Mouse (Mus musculus) CH12.LX (cell line): ENCODE results near the gene Gm12185. TPM values are rescaled to one million over a fixed set of nuclear protein-coding genes. Genes with fewer than 3 reads are reported as not detected.

ENCODE experiments used
- DNase-seq: peaks from one replicate; pipeline ENCODE4 v3.0.0-alpha.2; 2013; ENCODE audit errors: extremely low read depth
- H3K27ac ChIP-seq: 2 replicates; pipeline ENCODE4 v1.5.1; 2012; ENCODE audit warnings: low read depth, mild to moderate bottlenecking, control low read depth, moderate library complexity; ENCODE audit not compliant: insufficient read depth
- H3K27me3 ChIP-seq: replicated peaks from 2 replicates; pipeline ENCODE3; 2012; ENCODE audit warnings: inconsistent platforms
- H3K36me3 ChIP-seq, 2 experiments: replicated peaks in 1 of 2; 2 replicates each; pipeline versions ENCODE3 to v1.6.1; 2012; ENCODE audit warnings: inconsistent platforms in 1 of 2, low read length in 1 of 2, mild to moderate bottlenecking in 1 of 2, mixed read lengths in 1 of 2, moderate library complexity in 1 of 2; ENCODE audit not compliant: control insufficient read depth in 1 of 2, insufficient read depth in 1 of 2
- H3K4me1 ChIP-seq, 2 experiments: 2 replicates each; pipeline ENCODE4 v1.6.1; 2012; ENCODE audit warnings: inconsistent platforms in 1 of 2, moderate library complexity in 1 of 2; ENCODE audit not compliant: insufficient read depth in 2 of 2, control insufficient read depth in 1 of 2
- H3K4me2 ChIP-seq: 2 replicates; pipeline ENCODE4 v1.6.1; 2012; ENCODE audit warnings: low read depth, mild to moderate bottlenecking, control low read depth; ENCODE audit not compliant: poor library complexity, insufficient read depth, severe bottlenecking
- H3K4me3 ChIP-seq, 3 experiments: fragments of 150-350 bp in 1 of 3; sonication (generic) in 1 of 3; replicated peaks in 1 of 3; 2 replicates each; pipeline versions ENCODE3 to v1.5.1; 2011 to 2012; ENCODE audit warnings: low read depth in 2 of 3, low read length in 2 of 3, mild to moderate bottlenecking in 2 of 3, moderate library complexity in 2 of 3, control low read depth in 1 of 3, improper control_type of control experiment in 1 of 3, inconsistent platforms in 1 of 3, mixed read lengths in 1 of 3; ENCODE audit not compliant: poor library complexity in 1 of 3
- H3K79me2 ChIP-seq: replicated peaks from 2 replicates; pipeline ENCODE4 v1.6.1; 2012; ENCODE audit warnings: mild to moderate bottlenecking, moderate library complexity; ENCODE audit not compliant: control insufficient read depth, poor library complexity, insufficient read depth, severe bottlenecking; ENCODE audit errors: extremely low read depth
- H3K9ac ChIP-seq: 2 replicates; pipeline ENCODE4 v1.6.1; 2012; ENCODE audit warnings: low read depth, mild to moderate bottlenecking, control low read depth, moderate library complexity; ENCODE audit not compliant: insufficient read depth
- H3K9me3 ChIP-seq: replicated peaks from 2 replicates; pipeline ENCODE3; 2012; ENCODE audit warnings: low read length, inconsistent platforms, mixed read lengths
- BHLHE40 ChIP-seq: IDR thresholded peaks from 2 replicates; pipeline ENCODE4 v1.6.1; 2011; ENCODE audit warnings: mild to moderate bottlenecking, low read depth, low read length, improper control_type of control experiment
- CHD1 ChIP-seq: IDR thresholded peaks from 2 replicates; pipeline ENCODE4 v1.6.1; 2012; ENCODE audit warnings: low read depth, low read length, improper control_type of control experiment, inconsistent platforms
- CHD2 ChIP-seq: IDR thresholded peaks from 2 replicates; pipeline ENCODE4 v1.6.1; 2011; ENCODE audit warnings: low read length, improper control_type of control experiment
- CTCF ChIP-seq, 2 experiments: IDR thresholded peaks in 1 of 2; conservative IDR thresholded peaks in 1 of 2; 2 replicates each; pipeline ENCODE4 v1.5.1; 2011 to 2012; ENCODE audit warnings: low read depth in 2 of 2, low read length in 2 of 2, improper control_type of control experiment in 1 of 2, inconsistent platforms in 1 of 2, mild to moderate bottlenecking in 1 of 2, moderate library complexity in 1 of 2
- E2F4 ChIP-seq: IDR thresholded peaks from 2 replicates; pipeline ENCODE4 v1.6.1; 2011; ENCODE audit warnings: low read depth, low read length, improper control_type of control experiment; ENCODE audit not compliant: insufficient replicate concordance
- ELF1 ChIP-seq: IDR thresholded peaks from 2 replicates; pipeline ENCODE4 v1.6.1; 2014; ENCODE audit warnings: low read depth, mild to moderate bottlenecking, inconsistent platforms, low read length, improper control_type of control experiment
- EP300 ChIP-seq: IDR thresholded peaks from 2 replicates; pipeline ENCODE4 v1.6.1; 2011; ENCODE audit warnings: low read length, improper control_type of control experiment
- ETS1 ChIP-seq: conservative IDR thresholded peaks from 2 replicates; pipeline ENCODE4 v1.6.1; 2012; ENCODE audit warnings: low read depth, mild to moderate bottlenecking, inconsistent platforms, low read length, improper control_type of control experiment, moderate library complexity
- GABPA ChIP-seq: IDR thresholded peaks from 2 replicates; pipeline ENCODE4 v1.6.1; 2012; ENCODE audit warnings: low read depth, low read length, improper control_type of control experiment, inconsistent platforms; ENCODE audit not compliant: insufficient replicate concordance
- HCFC1 ChIP-seq: IDR thresholded peaks from 2 replicates; pipeline ENCODE4 v1.6.1; 2012; ENCODE audit warnings: low read depth, mild to moderate bottlenecking, inconsistent platforms, low read length, improper control_type of control experiment
- IRF4 ChIP-seq: IDR thresholded peaks from 2 replicates; pipeline ENCODE4 v1.6.1; 2014; ENCODE audit warnings: low read depth, mild to moderate bottlenecking, inconsistent platforms, low read length, improper control_type of control experiment
- JUN ChIP-seq: IDR thresholded peaks from 2 replicates; pipeline ENCODE4 v1.6.1; 2011; ENCODE audit warnings: low read depth, mild to moderate bottlenecking, low read length, improper control_type of control experiment, moderate library complexity; ENCODE audit not compliant: insufficient read depth
- JUND ChIP-seq: conservative IDR thresholded peaks from 2 replicates; pipeline ENCODE4 v1.6.1; 2011; ENCODE audit warnings: low read depth, low read length, improper control_type of control experiment
- KAT2A ChIP-seq: IDR thresholded peaks from 2 replicates; pipeline ENCODE4 v1.6.1; 2012; ENCODE audit warnings: low read length, improper control_type of control experiment, inconsistent platforms; ENCODE audit not compliant: insufficient replicate concordance
- MAFK ChIP-seq: IDR thresholded peaks from 2 replicates; pipeline ENCODE4 v1.6.1; 2011; ENCODE audit warnings: low read length, improper control_type of control experiment; ENCODE audit not compliant: insufficient replicate concordance
- MAX ChIP-seq: IDR thresholded peaks from 2 replicates; pipeline ENCODE4 v1.6.1; 2011; ENCODE audit warnings: low read length, improper control_type of control experiment
- MAZ ChIP-seq: IDR thresholded peaks from 2 replicates; pipeline ENCODE4 v1.6.1; 2012; ENCODE audit warnings: low read depth, mild to moderate bottlenecking, inconsistent platforms, low read length, improper control_type of control experiment, moderate library complexity
- MEF2A ChIP-seq: IDR thresholded peaks from 2 replicates; pipeline ENCODE4 v1.6.1; 2014; ENCODE audit warnings: low read depth, mild to moderate bottlenecking, inconsistent platforms, low read length, improper control_type of control experiment, borderline replicate concordance
- MXI1 ChIP-seq: IDR thresholded peaks from 2 replicates; pipeline ENCODE4 v1.6.1; 2011; ENCODE audit warnings: mild to moderate bottlenecking, low read depth, low read length, improper control_type of control experiment
- MYC ChIP-seq: IDR thresholded peaks from 2 replicates; pipeline ENCODE4 v1.6.1; 2011; ENCODE audit warnings: low read depth, mild to moderate bottlenecking, improper control_type of control experiment, low read length
- NELFE ChIP-seq: IDR thresholded peaks from 2 replicates; pipeline ENCODE4 v1.6.1; 2011; ENCODE audit warnings: low read depth, low read length, improper control_type of control experiment
- NRF1 ChIP-seq: IDR thresholded peaks from 2 replicates; pipeline ENCODE4 v1.6.1; 2014; ENCODE audit warnings: low read depth, mild to moderate bottlenecking, inconsistent platforms, low read length, improper control_type of control experiment, moderate library complexity
- PAX5 ChIP-seq: IDR thresholded peaks from 2 replicates; pipeline ENCODE4 v1.6.1; 2012; ENCODE audit warnings: low read length, inconsistent platforms, mixed read lengths
- POLR2A ChIP-seq: IDR thresholded peaks from 2 replicates; pipeline ENCODE4 v1.6.1; 2011; ENCODE audit warnings: low read depth, mild to moderate bottlenecking, improper control_type of control experiment, low read length
- POLR2AphosphoS2 ChIP-seq: IDR thresholded peaks from 2 replicates; pipeline ENCODE4 v1.6.1; 2011; ENCODE audit warnings: low read depth, low read length, improper control_type of control experiment
- RAD21 ChIP-seq: IDR thresholded peaks from 2 replicates; pipeline ENCODE4 v1.6.1; 2011; ENCODE audit warnings: low read depth, mild to moderate bottlenecking, low read length, improper control_type of control experiment, moderate library complexity
- RCOR1 ChIP-seq: conservative IDR thresholded peaks from 2 replicates; pipeline ENCODE4 v1.6.1; 2012; ENCODE audit warnings: low read depth, mild to moderate bottlenecking, inconsistent platforms, low read length, improper control_type of control experiment
- SIN3A ChIP-seq: IDR thresholded peaks from 2 replicates; pipeline ENCODE4 v1.6.1; 2012; ENCODE audit warnings: low read length, improper control_type of control experiment, inconsistent platforms
- SMC3 ChIP-seq: IDR thresholded peaks from 2 replicates; pipeline ENCODE4 v1.6.1; 2011; ENCODE audit warnings: low read depth, low read length, improper control_type of control experiment
- TBP ChIP-seq: conservative IDR thresholded peaks from 2 replicates; pipeline ENCODE4 v1.6.1; 2011; ENCODE audit warnings: low read depth, low read length, improper control_type of control experiment
- TCF12 ChIP-seq: IDR thresholded peaks from 2 replicates; pipeline ENCODE4 v1.6.1; 2014; ENCODE audit warnings: low read depth, mild to moderate bottlenecking, inconsistent platforms, low read length, improper control_type of control experiment
- UBTF ChIP-seq: IDR thresholded peaks from 2 replicates; pipeline ENCODE4 v1.6.1; 2012; ENCODE audit warnings: low read depth, mild to moderate bottlenecking, inconsistent platforms, low read length, improper control_type of control experiment, moderate library complexity
- USF1 ChIP-seq: IDR thresholded peaks from 2 replicates; pipeline ENCODE4 v1.6.1; 2014; ENCODE audit warnings: low read depth, mild to moderate bottlenecking, inconsistent platforms, low read length, improper control_type of control experiment
- USF2 ChIP-seq: conservative IDR thresholded peaks from 2 replicates; pipeline ENCODE4 v1.6.1; 2011; ENCODE audit warnings: low read depth, low read length, improper control_type of control experiment
- ZC3H11A ChIP-seq: IDR thresholded peaks from 2 replicates; pipeline ENCODE4 v1.6.1; 2012; ENCODE audit warnings: low read depth, mild to moderate bottlenecking, inconsistent platforms, low read length, improper control_type of control experiment
- ZKSCAN1 ChIP-seq: IDR thresholded peaks from 2 replicates; pipeline ENCODE4 v1.6.1; 2012; ENCODE audit warnings: low read depth, inconsistent platforms, low read length, improper control_type of control experiment, borderline replicate concordance
- ZMIZ1 ChIP-seq: IDR thresholded peaks from 2 replicates; pipeline ENCODE4 v1.6.1; 2012; ENCODE audit warnings: low read depth, mild to moderate bottlenecking, inconsistent platforms, low read length, improper control_type of control experiment
- ZNF384 ChIP-seq: IDR thresholded peaks from 2 replicates; pipeline ENCODE4 v1.6.1; 2012; ENCODE audit warnings: low read depth, low read length, improper control_type of control experiment, inconsistent platforms
- dilution Hi-C: fragments of 300-500 bp; cut with MboI; formaldehyde crosslinking; loops from 2 replicates; pipeline ENCODE4 v1.14.3; 2020; ENCODE audit warnings: low sequenced_read_pairs; ENCODE audit not compliant: extremely low pct_unique_long_range_greater_than_20kb, extremely low pct_ligation_motif_present
- in situ Hi-C: fragments of 300-500 bp; cut with MboI; formaldehyde crosslinking; loops from 3 replicates; pipeline ENCODE4 v1.14.3; 2019; ENCODE audit warnings: low sequenced_read_pairs, low pct_ligation_motif_present, low pct_unique_long_range_greater_than_20kb, mixed read lengths
- polyA plus RNA-seq: library from polyadenylated mRNA; unstranded; fragments of >175 nt; gene quantifications from 2 replicates; pipeline ENCODE4 v1.2.1, GENCODE M21; 2012; ENCODE audit warnings: low read depth; ENCODE audit not compliant: insufficient read length
- total RNA-seq, 2 experiments: library from RNA; depleted of rRNA; stranded (reverse); fragments of 300-350 nt in 1 of 2; fragments of >200 nt in 1 of 2; gene quantifications; 2 replicates each; pipeline ENCODE4 v1.2.3; 2012 to 2014

Gm12185 gene
- total and polyA plus RNA-seq, 3 experiments = 0.04 to 0.50 TPM; not detected in 1

DNA sequence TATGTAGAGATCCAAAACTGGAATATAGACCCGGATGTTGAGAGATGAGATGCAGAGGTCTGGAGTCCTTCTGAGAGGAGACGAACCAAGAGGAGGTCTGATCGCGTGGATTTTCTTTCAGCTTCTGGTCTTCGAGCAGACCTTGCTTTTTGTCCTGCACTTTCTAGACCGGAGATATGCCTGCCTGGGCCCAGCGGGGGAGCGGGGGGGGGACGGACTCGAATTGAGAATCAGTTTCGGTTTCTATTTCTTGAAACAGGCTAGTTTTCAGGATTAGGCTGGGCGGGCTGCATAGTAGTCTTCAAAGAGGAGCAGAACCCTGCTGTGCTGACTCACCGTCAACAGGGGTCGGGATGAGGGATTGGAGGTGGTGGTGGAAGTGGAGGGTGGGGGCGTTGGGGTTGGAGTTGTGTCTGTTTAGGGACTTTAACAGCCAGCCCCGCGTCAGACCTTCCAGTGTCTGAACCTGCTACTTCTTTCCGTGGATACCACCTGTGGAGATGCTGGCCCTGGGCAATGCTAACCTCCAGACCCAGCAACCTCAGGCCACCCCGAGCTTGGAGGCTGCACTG, 120.7 kb downstream of the Gm12185 start, which contains the start of gene Irgm1:
TSS of gene Irgm1 (minus strand) at position 483 of the 572 bp plus-strand sequence.
- H3K79me2 ChIP-seq = peaks cover 25% of the 10 kb centered on the region
- TF ChIP-seq CHD2 = no peak; the same call in none of the 2 replicates
- peak; percentile 98 for TF ChIP-seq ETS1
- no peak for TF ChIP-seq USF2
- no peak for TF ChIP-seq ZC3H11A
- peak; percentile 92 for TF ChIP-seq NELFE
- no peak for TF ChIP-seq ZKSCAN1
- peak; percentile 92 for TF ChIP-seq ZMIZ1
- TF ChIP-seq SIN3A = peak; percentile 87
- peak; percentile 62 for TF ChIP-seq EP300
- TF ChIP-seq TBP = peak; percentile 91
- TF ChIP-seq JUN = no peak
- 0 out of 2 replicates have a peak, but pooled peaks have one; percentile 27 for TF ChIP-seq UBTF
- TF ChIP-seq POLR2A = peak; percentile 93
- peak; percentile 99 for TF ChIP-seq IRF4
- peak; percentile 97 for TF ChIP-seq PAX5
- peak; percentile 57; the same call in 1 of the 2 replicates for TF ChIP-seq ELF1
- peak; percentile 78 for TF ChIP-seq MAX
- TF ChIP-seq MYC = peak; percentile 88
- peak; percentile 91 for TF ChIP-seq MEF2A
- TF ChIP-seq TCF12 = peak; percentile 94
- TF ChIP-seq E2F4 = no peak
- TF ChIP-seq JUND = peak; percentile 51
- peak; percentile 97 for TF ChIP-seq MAZ
- TF ChIP-seq GABPA = no peak
- TF ChIP-seq RAD21 = no peak; the same call in 1 of the 2 replicates
- TF ChIP-seq POLR2AphosphoS2 = peak; percentile 92
- no peak for TF ChIP-seq BHLHE40
- peak; percentile 67 for TF ChIP-seq HCFC1
- no peak for TF ChIP-seq USF1
- TF ChIP-seq MXI1 = peak; percentile 89
- no peak for TF ChIP-seq ZNF384
- TF ChIP-seq SMC3 = peak; percentile 40
- TF ChIP-seq KAT2A = peak; percentile 65; the same call in 1 of the 2 replicates
- no peak; the same call in 1 of the 2 replicates for TF ChIP-seq CHD1
- TF ChIP-seq MAFK = peak; percentile 56; the same call in 1 of the 2 replicates
- TF ChIP-seq RCOR1 = peak; percentile 72; the same call in 1 of the 2 replicates
- TF ChIP-seq CTCF (conservative IDR thresholded peaks at IDR 0.05 in 1 of 2, IDR thresholded peaks at IDR 0.05 in 1 of 2; ENCODE audit: low read depth in 2 of 2, low read length in 2 of 2) = peak in 1 of 2 experiments; percentile 52; a peak in 2 of 4 replicates
- 0 out of 2 replicates have a peak, but pooled peaks have one; percentile 32 for TF ChIP-seq NRF1
- TF ChIP-seq, all 38 proteins: peak for 26
- peak; percentile 94 for DNase-seq
- Histone ChIP-seq H3K36me3 (peaks cover 9 to 19% of the 10 kb centered on the region in 2 experiments), H3K4me2 (peak within 1 kb of the TSS; percentile 93), H3K27me3 (no peaks in the 10 kb centered on the region), H3K9ac (peak within 1 kb of the TSS; percentile 85), H3K9me3 (no peaks in the 10 kb centered on the region), H3K4me3 (peak within 1 kb of the TSS; percentile 61 to 69 (median 69)), H3K27ac (peak within 1 kb of the TSS; percentile 80), H3K4me1 (peaks cover 2 to 54% of the 10 kb centered on the region in 2 experiments; a peak in 2 of 4 replicates)
- dilution Hi-C loops (no loop called here), in situ Hi-C loops (loop anchor here (5.0 to 25.0 kb wide), 4 partner anchors 231 to 541 kb away; partner anchors contain the start of genes Mgat1 and Olfr1389)
